Mouse (Mus musculus) MEL (cell line): ENCODE measurements around the gene Spc24.

Experiments
- BHLHE40 ChIP-seq: IDR thresholded peaks from 2 replicates; pipeline ENCODE4 v1.6.1; 2012; ENCODE audit warnings: low read depth, mild to moderate bottlenecking, inconsistent platforms, low read length, improper control_type of control experiment, borderline replicate concordance
- CTCF ChIP-seq, 3 experiments: IDR thresholded peaks in 2 of 3; conservative IDR thresholded peaks in 1 of 3; 2 replicates each; pipeline ENCODE4 v1.5.1; 2011 to 2012; ENCODE audit warnings: low read length in 3 of 3, low read depth in 2 of 3, mild to moderate bottlenecking in 2 of 3, improper control_type of control experiment in 1 of 3, inconsistent platforms in 1 of 3, mixed read lengths in 1 of 3, moderate library complexity in 1 of 3; ENCODE audit not compliant: control insufficient read depth in 1 of 3, insufficient read depth in 1 of 3, poor library complexity in 1 of 3, severe bottlenecking in 1 of 3
- MAFK ChIP-seq: IDR thresholded peaks from 2 replicates; pipeline ENCODE4 v1.6.1; 2011; ENCODE audit warnings: low read depth, mild to moderate bottlenecking, low read length, improper control_type of control experiment, borderline replicate concordance
- MYB ChIP-seq: IDR thresholded peaks from 2 replicates; pipeline ENCODE4 v1.6.1; 2011; ENCODE audit warnings: mild to moderate bottlenecking, low read depth, low read length, improper control_type of control experiment
- POLR2A ChIP-seq, 2 experiments: IDR thresholded peaks; 2 replicates each; pipeline ENCODE4 v1.6.1; 2011 to 2012; ENCODE audit warnings: low read length in 2 of 2, mild to moderate bottlenecking in 2 of 2, control low read depth in 1 of 2, improper control_type of control experiment in 1 of 2, low read depth in 1 of 2, moderate library complexity in 1 of 2; ENCODE audit not compliant: control insufficient read depth in 1 of 2, insufficient read depth in 1 of 2, poor library complexity in 1 of 2
- TAL1 ChIP-seq: IDR thresholded peaks from 2 replicates; pipeline ENCODE4 v1.6.1; 2012; ENCODE audit warnings: mild to moderate bottlenecking, inconsistent platforms, low read length, moderate library complexity, mixed read lengths
- TCF12 ChIP-seq: IDR thresholded peaks from 2 replicates; pipeline ENCODE4 v1.6.1; 2014; ENCODE audit warnings: low read depth, mild to moderate bottlenecking, inconsistent platforms, low read length, improper control_type of control experiment, moderate library complexity
- USF1 ChIP-seq: IDR thresholded peaks from 2 replicates; pipeline ENCODE4 v1.6.1; 2014; ENCODE audit warnings: low read depth, mild to moderate bottlenecking, inconsistent platforms, low read length, improper control_type of control experiment, moderate library complexity
- ZNF384 ChIP-seq: IDR thresholded peaks from 2 replicates; pipeline ENCODE4 v1.6.1; 2012; ENCODE audit warnings: low read depth, mild to moderate bottlenecking, inconsistent platforms, low read length, improper control_type of control experiment

GRCm38 (mm10) chr9:21764084-21764999 lies 4.2 kb upstream of the Spc24 start:
- TF ChIP-seq TCF12 (no peak), USF1 (no peak), CTCF (IDR thresholded peaks at IDR 0.05 in 2 of 3, conservative IDR thresholded peaks at IDR 0.05 in 1 of 3; ENCODE audit: control insufficient read depth in 1 of 3, insufficient read depth in 1 of 3, low read depth in 2 of 3, low read length in 3 of 3, poor library complexity in 1 of 3, severe bottlenecking in 1 of 3) (peak; percentile 41 to 63 (median 54)), TAL1 (no peak), MYB (no peak), MAFK (no peak), ZNF384 (peak; percentile 92), POLR2A (IDR thresholded peaks at IDR 0.05; ENCODE audit: control insufficient read depth in 1 of 2, insufficient read depth in 1 of 2, low read depth in 1 of 2, low read length in 2 of 2, poor library complexity in 1 of 2) (no peak), BHLHE40 (no peak)
